Mouse (Mus musculus) gastrocnemius, postnatal 4 days (tissue): ENCODE results near the gene Mpp2. TPM values are rescaled to one million over a fixed set of nuclear protein-coding genes. Genes with fewer than 3 reads are reported as not detected.

Experiments
- DNase-seq, 2 experiments: peaks; one replicate each; pipeline ENCODE4 v3.0.0; 2021 to 2022; ENCODE audit warnings: low spot score in 2 of 2, mixed read lengths in 2 of 2
- total RNA-seq, 2 experiments: library from RNA; stranded (reverse); gene quantifications; 2 replicates each; pipeline ENCODE4 v1.2.3; 2021

The Mpp2 gene
- total RNA-seq, 2 experiments from 2014 or later, result 1.7 to 2.5 TPM

DNA sequence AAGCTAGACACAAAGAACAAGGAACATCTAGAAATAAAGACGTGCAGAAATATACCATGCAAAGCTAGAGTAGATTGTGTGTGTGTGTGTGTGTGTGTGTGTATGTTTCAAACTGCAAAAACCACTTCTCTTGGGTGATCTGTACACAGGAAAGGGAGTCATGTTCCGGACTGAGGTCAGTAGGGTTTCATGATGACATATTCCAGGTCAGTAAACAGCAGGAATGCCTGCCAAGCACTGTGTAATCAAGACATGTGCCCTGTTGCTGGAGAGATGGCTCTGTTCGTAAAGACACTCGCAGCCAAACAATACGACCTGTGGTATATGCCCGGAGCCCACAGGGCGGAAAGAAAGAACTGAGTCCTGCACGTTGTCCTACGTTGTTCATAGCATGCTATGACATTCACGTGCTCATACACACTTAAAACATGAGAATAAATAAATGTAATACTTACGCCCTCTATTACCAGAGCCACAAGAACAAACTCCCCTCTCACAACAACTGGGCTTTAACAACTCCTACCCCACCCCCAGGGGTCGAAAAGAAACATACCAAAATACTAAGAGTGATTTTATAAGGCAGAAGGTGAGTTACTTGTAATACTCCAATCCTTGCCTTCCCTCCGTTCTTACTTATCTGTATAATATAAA lies 48.7 kb downstream of the Mpp2 start:
- DNase-seq, result no peak

DNA sequence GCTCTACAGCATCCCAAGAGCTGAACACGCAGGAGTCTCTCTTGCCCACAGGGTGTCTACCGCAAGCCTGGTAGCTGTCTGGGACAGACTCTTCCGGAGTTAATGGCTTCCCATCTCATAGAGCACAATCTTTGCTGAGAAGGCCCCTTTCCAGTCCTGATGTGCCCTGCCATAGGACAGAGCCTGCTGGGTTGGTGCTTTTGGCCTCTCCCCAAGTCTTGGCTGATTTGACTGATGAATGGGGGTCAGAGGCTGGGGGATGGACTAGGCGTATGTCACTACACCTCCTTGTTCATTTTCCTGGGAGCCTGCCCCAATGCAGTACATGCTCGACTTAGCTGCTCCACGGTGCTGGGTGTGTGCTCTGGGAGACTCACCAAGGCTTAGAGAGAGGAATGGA lies 50.5 kb downstream of the Mpp2 start:
- DNase-seq, result no peak

DNA sequence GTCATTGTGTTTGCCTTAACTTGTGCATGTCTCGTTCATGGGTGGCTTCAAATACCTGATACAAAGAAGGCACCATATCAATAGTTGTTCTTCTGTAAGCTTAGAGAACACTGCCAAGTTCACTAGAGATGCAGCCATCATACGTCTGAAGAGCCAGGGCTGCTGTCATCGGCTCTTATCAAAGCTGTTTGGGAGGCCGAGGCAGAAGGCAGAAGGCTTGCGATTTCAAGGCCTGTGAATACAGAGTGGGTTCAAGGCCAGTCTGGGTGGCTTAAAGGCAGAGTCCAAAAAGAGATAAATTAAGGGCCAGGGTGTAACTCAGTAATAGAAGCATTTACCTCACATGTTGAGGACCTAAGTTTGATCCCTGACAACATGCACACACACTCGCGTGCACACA lies 52.0 kb downstream of the Mpp2 start:
- no peak for DNase-seq

DNA sequence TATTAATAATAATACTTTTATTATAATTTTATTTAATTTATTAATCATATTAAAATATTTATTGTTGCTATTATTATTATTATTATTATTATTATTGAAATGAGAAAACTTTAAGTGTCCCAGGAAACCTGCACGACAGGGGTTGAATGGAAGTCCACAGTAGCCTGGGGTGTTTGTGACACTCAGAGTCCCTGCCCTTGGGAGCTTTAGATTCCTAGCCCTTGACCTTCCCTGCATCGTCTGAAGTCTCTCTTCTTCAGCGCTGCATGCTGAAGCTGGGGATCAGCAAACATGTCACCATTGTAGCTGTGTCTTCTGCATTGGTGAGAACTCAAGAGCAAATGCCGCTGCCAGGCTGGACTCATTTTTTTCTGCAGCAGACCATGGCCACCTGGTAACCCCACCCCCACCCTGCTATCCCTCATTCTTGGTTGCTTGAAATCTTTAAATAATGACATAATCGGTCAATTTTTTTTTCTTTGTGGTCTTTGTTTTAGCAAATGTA lies 52.8 kb downstream of the Mpp2 start:
- DNase-seq, result no peak

DNA sequence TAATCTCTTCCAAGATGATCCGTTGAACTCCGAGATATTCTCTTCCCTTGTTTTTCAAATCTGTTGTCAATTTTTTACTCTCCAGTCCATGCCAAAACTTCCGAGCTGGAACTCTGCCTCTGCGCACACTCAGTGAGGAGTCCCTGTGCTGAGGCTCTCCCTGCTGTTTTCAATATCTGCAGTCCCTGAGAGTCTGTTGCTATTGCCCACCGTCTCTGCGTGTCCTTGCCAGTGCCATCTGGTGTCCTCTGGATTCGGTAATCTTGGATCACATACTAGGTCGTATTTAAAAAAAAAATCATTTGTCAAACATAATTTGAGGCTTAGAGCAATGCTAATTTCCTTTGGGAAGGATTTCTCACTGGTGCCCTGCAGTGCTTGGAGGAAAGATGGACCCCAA lies 53.4 kb downstream of the Mpp2 start:
- DNase-seq, result no peak

DNA sequence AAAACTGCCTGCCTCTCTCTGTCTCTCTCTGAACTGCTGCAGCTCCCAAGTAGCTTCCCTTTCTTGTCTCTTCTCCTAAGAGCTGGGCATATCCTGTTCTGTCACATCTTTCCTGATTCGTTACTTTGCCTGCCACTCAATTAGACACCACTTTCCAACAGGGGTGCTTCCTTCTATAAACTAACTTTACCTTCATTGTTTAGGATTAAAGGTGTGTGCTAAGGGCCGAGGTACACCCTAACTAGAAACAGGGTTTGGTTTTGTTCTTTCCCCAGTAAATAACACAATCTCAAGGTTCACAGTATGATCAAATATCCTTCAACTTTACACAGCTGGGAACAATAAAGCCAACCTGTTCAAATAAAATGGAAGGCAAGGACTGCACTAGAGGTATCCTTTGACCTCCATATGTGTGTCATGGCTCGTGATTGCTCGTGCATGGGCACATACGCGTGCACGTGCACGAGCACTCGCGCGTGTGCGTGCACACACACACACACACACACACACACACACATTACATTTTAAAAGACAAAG lies 55.2 kb downstream of the Mpp2 start:
- no peak for DNase-seq

DNA sequence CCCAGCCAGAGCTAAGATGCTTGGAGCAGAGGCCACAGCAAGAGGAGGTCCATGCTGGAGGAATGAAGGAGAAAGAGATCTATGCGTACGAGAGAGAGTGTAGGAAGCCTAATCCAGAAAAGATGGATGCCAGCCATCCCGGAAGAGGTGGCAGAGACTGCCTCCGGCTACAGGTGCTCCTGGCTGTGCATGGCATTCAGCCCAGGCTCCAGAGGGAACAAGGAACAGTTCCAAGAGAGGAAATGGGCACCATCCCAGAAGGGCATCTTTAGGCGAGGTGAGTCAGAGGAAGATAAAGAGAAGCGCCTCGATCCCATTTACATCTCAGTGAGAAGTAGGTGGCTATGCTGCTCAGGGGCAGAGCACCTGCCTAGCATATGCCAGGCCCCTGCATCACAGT lies 57.2 kb downstream of the Mpp2 start:
- DNase-seq, result no peak

DNA sequence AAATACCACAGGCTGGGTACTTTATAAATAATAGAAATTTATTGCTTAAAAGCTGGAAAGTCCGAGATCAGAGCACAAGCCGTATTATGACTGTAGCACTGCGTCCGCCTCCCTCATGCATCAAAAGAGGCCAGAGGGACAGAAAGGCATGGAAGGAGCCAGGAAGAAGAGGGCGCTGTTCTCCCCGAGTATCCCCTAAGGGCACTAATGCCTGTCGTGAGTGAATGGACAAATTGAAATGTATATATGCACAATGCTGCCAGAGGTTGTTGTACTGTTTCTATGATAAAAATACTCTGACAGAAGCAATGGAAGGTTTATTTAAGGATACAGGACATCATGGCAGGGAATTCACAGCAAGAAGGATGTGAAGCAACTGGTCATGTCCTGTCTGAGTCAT lies 58.3 kb downstream of the Mpp2 start:
- no peak for DNase-seq

DNA sequence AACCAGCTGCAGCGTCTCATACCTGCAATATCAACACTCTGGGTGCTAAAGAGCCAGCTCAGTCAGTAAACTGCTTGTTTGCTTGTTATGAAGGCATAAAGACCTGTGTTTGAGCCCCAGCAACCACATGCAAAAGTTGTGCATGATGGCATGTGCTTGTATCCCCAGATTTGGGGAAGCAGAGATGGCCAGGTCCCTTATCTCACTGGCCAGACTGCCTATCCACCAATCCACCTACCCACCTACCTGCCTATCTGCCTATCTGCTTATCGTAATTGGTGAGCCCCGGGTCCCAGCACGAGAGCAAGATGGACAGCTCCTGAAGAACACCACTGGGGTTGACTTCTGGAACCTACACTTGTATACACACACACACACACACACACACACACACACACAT lies 59.0 kb downstream of the Mpp2 start:
- DNase-seq, result no peak

DNA sequence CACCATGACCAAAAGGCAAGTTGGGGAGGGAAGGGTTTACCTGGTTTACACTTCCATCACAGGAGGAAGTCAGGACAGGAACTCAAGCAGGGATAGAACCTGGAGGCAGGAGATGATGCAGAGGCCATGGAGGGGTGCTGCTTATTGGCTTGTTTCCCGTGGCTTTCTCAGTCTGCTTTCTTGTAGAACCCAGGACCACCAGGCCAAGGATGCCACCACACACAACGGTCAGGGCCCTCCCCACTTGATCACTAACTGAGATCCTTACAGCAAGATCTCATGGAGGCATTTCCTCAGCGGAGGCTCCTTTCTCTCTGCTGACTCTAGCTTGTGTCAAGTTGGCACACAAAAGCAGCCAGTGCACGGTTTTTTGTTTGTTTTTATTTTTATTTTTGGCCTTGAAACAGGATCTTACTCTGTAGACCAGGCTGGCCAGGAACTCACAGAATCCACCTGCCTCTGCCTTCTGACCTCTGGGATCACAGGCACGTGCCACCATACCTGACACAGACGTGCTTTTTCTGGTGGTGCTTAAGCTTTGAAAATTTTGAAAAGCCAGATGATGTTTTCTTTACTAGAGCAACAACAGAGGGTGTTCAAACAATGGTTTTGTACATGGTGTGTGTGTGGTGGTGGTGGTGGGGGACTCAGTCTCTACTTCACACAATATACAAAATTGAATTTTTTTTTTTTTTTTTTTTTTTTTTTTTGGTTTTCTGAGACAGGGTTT lies 60.1 kb downstream of the Mpp2 start, which contains the start of gene Mpp3:
TSS of gene Mpp3 (minus strand) at position 375 of the 730 bp plus-strand sequence.
- no peak for DNase-seq

DNA sequence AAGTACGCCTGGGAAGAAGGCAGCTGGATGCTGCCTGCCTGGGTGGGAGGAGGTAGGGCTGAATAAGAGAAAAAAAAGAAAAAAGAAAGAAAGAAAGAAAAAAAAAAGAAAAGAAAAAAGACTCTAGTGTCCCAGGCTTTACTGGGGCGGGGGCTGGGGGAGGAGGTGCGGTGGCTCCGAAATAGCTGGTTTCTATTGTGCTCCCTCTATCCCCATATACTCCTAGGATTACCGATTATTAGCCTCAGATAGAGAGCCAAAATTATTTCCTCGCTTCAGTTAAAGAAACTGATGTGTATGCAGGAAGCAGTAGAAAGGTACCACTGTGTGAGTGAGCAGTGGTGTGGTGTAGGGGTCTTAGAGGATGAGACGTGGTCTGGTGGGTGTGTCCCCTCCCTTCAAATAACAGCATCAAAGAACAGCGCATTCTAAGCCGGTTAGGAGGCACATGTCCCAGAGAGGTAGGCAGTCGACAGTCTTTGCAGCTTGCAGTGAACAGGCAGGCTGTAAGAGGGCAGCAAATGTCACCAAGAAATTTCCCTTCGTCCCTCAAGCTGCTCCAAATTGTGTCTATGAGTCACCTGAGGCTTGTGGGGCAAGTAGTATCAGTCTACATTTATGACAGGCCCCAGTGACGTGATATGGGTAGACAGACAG lies 60.8 kb downstream of the Mpp2 start:
- DNase-seq, result no peak

DNA sequence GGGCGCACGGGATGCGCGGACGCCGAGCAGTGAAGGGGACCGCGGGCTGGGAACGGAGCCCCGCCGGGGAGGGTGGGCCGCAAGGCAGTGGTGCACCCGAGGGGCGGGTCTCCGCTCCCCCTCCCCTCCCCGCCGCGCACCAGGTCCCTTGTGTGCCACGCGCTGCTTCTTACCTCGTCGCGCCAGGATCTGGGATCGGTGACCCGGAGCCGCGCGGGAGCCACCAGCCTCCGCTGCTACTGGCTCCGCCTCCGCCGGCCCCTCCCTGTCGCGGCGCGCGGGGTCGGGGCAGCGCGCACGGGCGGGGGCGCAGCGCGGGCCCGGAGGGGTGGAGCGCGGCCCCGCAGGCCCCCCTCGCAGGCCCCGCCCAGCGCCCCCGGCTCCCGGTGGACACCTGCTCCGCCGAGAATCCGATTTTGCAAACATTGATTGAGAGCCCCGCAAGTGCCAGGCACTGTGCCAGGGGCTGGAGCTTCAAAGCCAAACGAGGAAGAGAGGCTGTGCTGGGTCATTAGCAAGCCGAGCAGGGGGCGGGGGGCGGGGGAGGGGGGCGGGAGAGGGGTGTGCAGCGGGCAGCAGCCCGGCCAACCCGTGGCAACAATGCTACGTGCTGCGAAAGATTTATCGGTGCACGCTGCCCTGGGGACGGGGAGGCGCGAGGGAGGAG lies 61.5 kb downstream of the Mpp2 start:
- DNase-seq, result peak; percentile 48 to 70

DNA sequence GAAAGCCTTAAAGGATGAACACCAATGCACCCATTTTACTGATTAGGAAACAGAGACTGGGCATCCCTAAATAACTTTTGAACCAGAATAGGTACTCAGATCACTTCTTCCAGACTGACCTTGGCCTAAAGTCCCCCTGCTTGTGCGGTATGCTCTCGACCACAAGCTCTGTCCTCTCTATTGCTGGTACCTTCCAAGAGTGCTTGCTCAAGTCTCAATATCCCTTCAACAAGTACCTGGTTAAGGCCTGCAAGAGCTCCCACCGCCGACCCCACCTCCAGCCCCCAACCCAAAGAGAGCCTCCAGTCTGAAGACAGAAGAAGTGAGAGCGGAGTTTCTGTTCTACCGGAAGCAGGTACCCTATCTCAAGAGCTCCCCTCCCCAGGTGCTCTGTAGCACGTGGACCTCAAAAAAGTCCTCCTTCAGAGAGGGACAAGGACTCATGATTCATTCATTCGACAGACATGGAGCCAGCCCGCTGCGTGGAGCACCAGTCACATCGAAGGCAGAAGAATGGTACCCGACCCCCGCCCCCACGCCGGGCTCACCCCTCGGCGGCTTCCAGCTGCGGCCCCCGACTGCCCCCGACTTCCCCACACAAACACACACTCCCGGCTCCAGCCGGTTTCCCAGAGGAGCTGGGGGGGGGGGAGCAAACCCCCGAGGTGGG lies 62.2 kb downstream of the Mpp2 start:
- peak in 1 of 2 experiments; percentile 29 for DNase-seq

DNA sequence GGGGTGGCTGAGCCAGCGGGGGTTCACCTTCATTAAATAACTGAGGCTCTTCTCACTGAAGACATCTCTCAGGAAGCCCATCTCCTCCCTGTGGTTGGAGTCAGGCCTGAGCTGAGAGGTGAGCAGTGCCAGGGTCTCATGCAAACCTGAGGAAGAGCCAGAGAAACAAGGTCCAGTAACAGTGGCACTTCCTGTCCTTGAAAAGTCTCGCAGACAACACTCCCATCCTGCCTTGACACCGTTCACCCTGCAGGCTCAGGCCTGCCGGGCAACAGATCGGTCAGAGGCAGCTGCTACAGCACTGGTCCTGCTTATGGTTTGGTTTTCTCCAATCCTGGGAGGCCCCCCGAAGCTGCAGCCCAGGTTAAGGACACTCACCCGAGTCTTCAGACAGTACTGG lies 63.0 kb downstream of the Mpp2 start:
- no peak for DNase-seq

DNA sequence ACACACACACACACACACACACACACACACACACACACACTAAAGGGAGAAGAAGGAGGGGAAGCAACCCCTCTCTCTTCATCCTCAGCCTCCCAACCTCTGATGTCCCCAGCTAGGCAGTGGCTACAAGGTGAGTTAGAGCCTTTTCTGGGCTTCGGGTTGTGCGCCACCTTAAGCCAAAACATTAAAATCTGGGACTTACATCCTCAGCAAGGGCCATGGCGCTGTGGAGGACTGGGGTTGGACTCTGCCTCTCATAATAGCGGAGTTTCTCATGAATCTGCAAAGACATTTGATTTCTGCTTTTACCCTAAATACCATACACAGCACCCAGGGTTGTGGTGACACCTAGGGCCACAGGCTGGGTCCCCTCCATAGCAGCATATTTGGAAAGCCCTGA lies 63.4 kb downstream of the Mpp2 start:
- no peak for DNase-seq

DNA sequence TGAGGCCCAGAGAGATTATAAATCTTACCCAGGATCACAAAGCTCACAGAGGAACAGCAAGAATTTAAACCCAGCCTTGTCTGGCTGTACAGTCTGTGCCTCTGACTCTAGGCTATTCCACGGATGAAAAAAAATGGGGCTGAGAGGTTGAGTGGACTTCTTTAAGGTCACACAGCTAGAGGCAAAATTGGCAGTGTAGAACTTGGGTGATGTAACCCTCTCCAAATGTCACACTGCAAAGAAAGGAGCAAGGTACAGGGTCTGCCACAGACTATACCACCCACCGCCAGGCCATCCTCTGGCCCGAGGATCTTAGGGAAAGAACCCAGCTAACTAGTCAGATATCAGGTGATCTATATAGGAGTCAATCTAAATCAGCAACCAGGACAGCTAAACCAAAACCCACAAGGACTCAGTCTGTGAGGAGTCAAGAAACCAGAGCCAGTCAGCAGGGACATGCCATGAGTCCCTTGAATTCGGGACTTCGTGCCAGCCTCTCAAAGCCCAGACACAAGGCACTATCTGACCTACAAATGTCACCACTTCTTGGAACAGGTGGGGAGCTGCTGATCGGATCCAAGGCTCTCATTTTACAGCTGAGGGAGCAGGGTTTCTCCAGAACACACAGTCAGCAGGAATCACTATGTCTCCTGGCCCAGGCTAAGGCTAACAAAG lies 64.1 kb downstream of the Mpp2 start:
- no peak for DNase-seq

DNA sequence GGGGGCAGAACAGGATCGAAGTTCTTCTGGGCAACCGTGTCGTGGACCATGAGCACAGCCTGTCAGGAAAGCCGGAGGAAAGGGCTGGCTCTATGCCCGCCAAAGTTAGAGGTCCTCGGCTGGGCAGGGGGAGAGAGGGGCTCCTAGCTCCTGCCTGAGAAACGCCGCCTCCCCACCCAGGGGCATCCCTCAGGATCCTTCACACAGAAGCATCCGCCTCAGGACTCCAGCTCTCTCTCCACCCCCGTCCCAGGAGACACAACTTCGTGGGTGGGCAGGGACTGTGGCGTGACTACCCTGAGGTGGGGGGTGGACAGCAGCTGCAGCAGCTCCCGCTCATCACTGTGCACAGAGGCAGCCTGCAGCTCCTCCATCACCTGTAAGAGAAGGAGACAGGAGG lies 64.9 kb downstream of the Mpp2 start:
- no peak for DNase-seq

DNA sequence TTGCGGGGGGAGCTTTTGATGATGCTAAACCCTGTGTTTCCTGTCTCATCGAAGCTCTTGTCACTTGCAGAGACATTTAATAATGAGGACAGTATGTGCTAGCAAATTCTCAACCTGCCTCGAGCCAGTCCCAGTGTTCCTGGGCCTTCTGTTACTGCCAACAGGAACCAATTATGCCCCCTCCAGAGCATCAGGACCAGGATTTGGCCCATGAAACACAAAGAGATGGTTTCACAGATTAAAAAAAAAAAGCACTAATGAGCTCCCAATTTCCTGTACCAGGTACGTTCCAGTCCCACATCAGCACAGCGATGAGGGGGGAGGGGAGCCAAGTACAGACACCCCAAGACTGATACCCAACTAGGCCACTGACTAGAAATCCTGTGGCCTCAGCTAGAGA lies 67.1 kb downstream of the Mpp2 start:
- no peak for DNase-seq

DNA sequence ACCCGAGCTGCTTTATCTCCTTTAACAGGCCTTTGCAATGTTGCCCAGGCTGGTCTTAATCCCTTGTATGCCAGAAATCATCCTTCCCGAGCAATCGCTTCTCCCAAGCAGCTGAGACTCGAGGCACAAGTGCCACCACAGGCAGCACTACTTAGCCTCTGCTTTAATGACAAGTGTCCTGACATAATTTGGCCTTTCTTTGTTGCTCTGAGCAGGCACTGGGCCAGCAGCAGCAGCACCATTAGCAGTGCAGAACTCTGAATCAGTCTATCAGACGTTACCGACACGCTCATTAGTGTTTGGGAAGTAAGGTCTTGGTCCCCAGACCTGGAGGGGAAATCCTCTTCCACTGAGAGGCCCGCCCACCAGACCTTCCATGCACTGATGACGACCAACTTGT lies 68.6 kb downstream of the Mpp2 start:
- no peak for DNase-seq

DNA sequence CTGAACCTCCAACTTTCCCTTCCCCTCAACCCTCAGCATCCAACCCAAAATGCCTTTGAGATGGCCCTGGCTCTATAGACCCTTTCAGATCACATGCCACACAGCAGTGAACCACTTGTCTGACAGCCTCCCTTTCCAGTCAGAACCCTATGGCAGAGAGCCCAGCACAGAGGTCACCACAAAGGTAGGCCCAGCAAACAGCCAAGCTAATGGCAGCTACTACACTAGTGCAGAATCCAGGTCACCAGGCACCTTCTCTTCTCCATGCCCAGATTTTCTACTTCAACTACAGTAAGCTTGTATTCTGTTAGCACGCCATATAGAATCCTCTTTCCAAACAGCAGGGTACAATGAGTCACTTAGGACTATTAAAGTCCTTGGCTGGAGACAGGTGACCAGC lies 72.2 kb downstream of the Mpp2 start:
- DNase-seq, result no peak
